Mouse (Mus musculus) limb, embryonic 14.5 days (tissue): ENCODE measurements around the gene Uri1. TPM values are rescaled to one million over a fixed set of nuclear protein-coding genes. Genes with fewer than 3 reads are reported as not detected.

ENCODE experiments used
- ATAC-seq: fragments of 200-750 bp; cut with Nextera tagmentation; 2 replicates; pipeline ENCODE4 v1.8.0; 2017; ENCODE audit warnings: low read depth, moderate number of reproducible peaks, moderate TSS enrichment; ENCODE audit not compliant: low FRiP score
- DNase-seq: peaks from one replicate; pipeline ENCODE4 v3.0.0-alpha.2; 2015; ENCODE audit warnings: low spot score
- H3K27ac ChIP-seq: fragments of 300-500 bp; sonication (generic); replicated peaks from 2 replicates; pipeline ENCODE4 v1.5.1; 2014; ENCODE audit warnings: low read depth, mild to moderate bottlenecking, low read length, moderate library complexity, mixed read lengths
- H3K27me3 ChIP-seq: fragments of 300-500 bp; sonication (generic); 2 replicates; pipeline ENCODE4 v1.6.1; 2014; ENCODE audit warnings: low read length, mixed read lengths; ENCODE audit not compliant: control insufficient read depth, insufficient read depth
- H3K36me3 ChIP-seq: fragments of 300-500 bp; sonication (generic); 2 replicates; pipeline ENCODE4 v1.6.1; 2014; ENCODE audit warnings: mild to moderate bottlenecking, low read length, moderate library complexity, mixed read lengths; ENCODE audit not compliant: control insufficient read depth, insufficient read depth
- H3K4me1 ChIP-seq: fragments of 300-500 bp; sonication (generic); 2 replicates; pipeline ENCODE4 v1.6.1; 2014; ENCODE audit warnings: antibody characterized with exemption, low read length, mixed read lengths; ENCODE audit not compliant: control insufficient read depth, insufficient read depth
- H3K4me2 ChIP-seq: fragments of 300-500 bp; sonication (generic); replicated peaks from 2 replicates; pipeline ENCODE4 v1.6.1; 2014; ENCODE audit warnings: low read depth, mild to moderate bottlenecking, low read length, moderate library complexity; ENCODE audit not compliant: severe bottlenecking
- H3K4me3 ChIP-seq: fragments of 300-500 bp; sonication (generic); replicated peaks from 2 replicates; pipeline ENCODE4 v1.5.1; 2014; ENCODE audit warnings: low read length
- H3K9ac ChIP-seq: fragments of 300-500 bp; sonication (generic); 2 replicates; pipeline ENCODE4 v1.6.1; 2014; ENCODE audit warnings: mild to moderate bottlenecking, low read depth, low read length, moderate library complexity; ENCODE audit not compliant: severe bottlenecking
- H3K9me3 ChIP-seq: fragments of 300-500 bp; sonication (generic); 2 replicates; pipeline ENCODE4 v1.6.1; 2016; ENCODE audit warnings: low read length; ENCODE audit not compliant: control insufficient read depth
- POLR2A ChIP-seq: fragments of 200-500 bp; IDR thresholded peaks from 2 replicates; pipeline ENCODE4 v1.8.0; 2012; ENCODE audit warnings: inconsistent platforms, mild to moderate bottlenecking, moderate library complexity, borderline replicate concordance; ENCODE audit not compliant: insufficient read depth, insufficient read length; ENCODE audit errors: extremely low read depth
- WGBS: fragments of 180-500 bp; shearing (Covaris S2); extraction: QIAGEN DNeasy Blood & Tissue Kit; methylation state at CpG from one replicate; pipeline ENCODE4 v1.1.7; 2014; 5-methylcytosine and 5-hydroxymethylcytosine counted together
- polyA plus RNA-seq, 2 experiments: library from polyadenylated mRNA; depleted of rRNA in 1 of 2; stranded (reverse) in 1 of 2; unstranded in 1 of 2; fragments of >200 nt; fragmentation: Nextera tagmentation in 1 of 2; extraction: Ambion mirVana in 1 of 2; gene quantifications; 2 replicates each; pipeline versions ENCODE4 v1.2.1 to v1.2.3; 2012 to 2014

The Uri1 gene
- polyA plus RNA-seq, 2 experiments, result 29.0 to 43.4 TPM

DNA sequence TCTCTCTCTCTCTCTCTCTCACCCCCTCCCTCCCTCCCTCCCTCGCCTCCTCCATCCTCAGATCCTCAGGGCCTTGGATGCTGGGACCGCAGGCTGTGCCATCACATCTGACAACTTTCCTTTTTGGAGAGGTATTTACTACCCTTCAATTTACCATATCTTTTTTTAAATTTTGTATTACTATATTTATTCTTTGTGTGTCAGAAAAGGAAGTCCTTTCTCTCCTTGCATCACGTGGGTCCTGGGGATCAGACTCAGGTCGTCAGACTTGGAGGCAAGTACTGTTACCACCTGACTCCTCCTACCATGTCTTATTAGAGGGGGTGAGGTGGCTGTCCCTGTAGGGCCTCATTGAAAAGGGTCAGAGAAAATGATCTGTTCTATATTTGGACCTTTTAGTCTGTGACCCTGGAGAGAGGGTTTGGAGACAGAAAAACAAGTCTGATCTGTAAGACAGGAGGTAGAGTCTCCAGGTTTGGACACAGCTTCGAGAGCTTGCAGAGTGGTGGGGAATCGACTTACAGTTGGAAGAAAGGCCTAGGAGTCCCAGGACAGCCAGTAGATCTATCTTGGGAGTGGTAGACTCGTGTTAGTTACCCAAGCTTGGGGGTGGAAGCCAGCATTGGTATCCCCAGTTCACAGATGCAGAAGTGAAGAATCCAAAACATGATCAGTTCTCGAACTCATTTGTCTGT lies 36.4 kb upstream of the Uri1 start:
- Histone ChIP-seq H3K4me3 (no peak overlapping the region), H3K9me3 (no peaks in the 10 kb centered on the region), H3K4me1 (peaks cover 2% of the 10 kb centered on the region; the same call in 1 of the 2 replicates), H3K27ac (no peak overlapping the region), H3K27me3 (no peaks in the 10 kb centered on the region), H3K9ac (no peak overlapping the region), H3K36me3 (no peaks in the 10 kb centered on the region), H3K4me2 (no peak overlapping the region)
- ATAC-seq (no peak), DNase-seq (no peak)
- WGBS, result 69% methylated on average over 8 of the region's 8 CpGs
- TF ChIP-seq POLR2A, result no peak

- H3K36me3 ChIP-seq, result no peaks in the 10 kb centered on the region
- no peak for DNase-seq
- no peak overlapping the region for H3K9ac ChIP-seq
- WGBS, result 57% methylated on average over 7 of the region's 7 CpGs
- H3K4me2 ChIP-seq, result no peak overlapping the region
- no peak for TF ChIP-seq POLR2A
- H3K27ac ChIP-seq, result no peak overlapping the region
- no peak overlapping the region for H3K4me3 ChIP-seq
- H3K27me3 ChIP-seq, result no peaks in the 10 kb centered on the region
- no peak for ATAC-seq
- peaks cover 2% of the 10 kb centered on the region; the same call in 1 of the 2 replicates for H3K4me1 ChIP-seq
- no peaks in the 10 kb centered on the region for H3K9me3 ChIP-seq
Measured at GRCm38 (mm10) chr7:38059096-38059495, 35.7 kb upstream of the Uri1 start.

DNA sequence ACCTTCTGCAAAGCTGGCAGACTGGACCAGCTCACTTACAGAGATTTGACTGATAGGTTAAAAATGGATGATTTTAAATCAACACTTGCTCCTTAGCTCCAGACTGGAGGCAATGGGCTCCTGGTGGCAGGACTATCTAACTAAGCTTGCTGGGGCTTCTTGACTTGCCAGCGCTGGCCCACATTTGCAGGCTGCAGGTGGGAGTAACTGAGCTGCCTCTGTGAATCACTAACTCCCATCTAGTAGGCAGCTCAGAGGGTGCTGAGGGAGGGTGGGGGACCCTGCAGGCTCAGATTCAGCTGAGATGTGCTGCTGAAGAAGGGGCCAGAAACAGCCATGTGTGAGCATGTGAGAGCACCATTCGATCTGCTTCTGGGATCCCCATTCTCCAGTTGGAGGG lies 32.6 kb upstream of the Uri1 start:
- ATAC-seq (no peak), DNase-seq (no peak)
- Histone ChIP-seq H3K4me2 (no peak overlapping the region), H3K4me3 (no peak overlapping the region), H3K36me3 (no peaks in the 10 kb centered on the region), H3K9ac (no peak overlapping the region), H3K9me3 (no peaks in the 10 kb centered on the region), H3K27me3 (no peaks in the 10 kb centered on the region), H3K27ac (no peak overlapping the region), H3K4me1 (no peaks in the 10 kb centered on the region)
- no peak for TF ChIP-seq POLR2A
- 85% methylated on average over 2 of the region's 2 CpGs for WGBS

DNA sequence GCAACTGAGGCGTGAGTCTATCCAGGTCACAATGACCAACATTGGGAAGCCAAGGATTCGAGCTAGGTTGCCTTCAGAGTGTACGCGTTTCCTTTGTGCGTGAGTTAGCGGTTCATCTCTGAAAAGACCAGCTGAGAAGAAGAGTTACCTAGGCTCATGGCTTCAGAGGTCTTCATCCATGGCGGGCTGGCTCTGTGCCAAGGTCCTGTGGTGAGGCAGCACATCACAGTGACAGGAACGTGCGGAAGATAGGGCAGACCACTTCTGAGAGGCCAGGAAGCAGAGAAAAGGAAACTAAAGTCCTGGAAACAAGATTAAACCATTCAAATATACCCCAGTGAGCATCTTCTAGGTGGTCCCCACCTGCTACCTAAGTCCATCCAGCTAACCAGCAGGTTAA lies 30.9 kb upstream of the Uri1 start:
- 89% methylated on average over 9 of the region's 9 CpGs for WGBS
- H3K4me2 ChIP-seq, result no peak overlapping the region
- no peak for TF ChIP-seq POLR2A

DNA sequence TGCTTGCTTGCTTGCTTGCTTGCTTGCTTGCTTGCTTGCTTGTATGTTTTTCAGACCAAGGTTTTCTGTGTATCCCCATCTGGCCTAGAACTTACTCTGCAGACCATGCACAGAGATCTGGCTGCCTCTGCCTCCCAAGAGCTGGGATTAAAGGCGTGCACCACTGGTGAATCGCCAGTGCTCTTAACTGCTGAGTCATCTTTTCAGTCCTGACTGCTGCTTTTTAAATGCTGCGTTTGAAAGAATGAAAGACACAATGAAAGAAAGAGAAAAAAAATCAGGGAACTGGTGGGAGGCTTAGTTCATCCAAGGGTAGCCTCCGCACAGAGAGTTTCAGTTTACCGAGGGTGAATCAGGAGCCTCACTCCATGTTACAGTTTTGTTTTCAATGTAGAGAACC lies 23.9 kb upstream of the Uri1 start:
- no peak overlapping the region for H3K4me3 ChIP-seq
- no peak for TF ChIP-seq POLR2A
- no peaks in the 10 kb centered on the region for H3K4me1 ChIP-seq
- H3K4me2 ChIP-seq, result no peak overlapping the region
- H3K36me3 ChIP-seq, result no peaks in the 10 kb centered on the region
- DNase-seq, result no peak
- 65% methylated on average over 5 of the region's 5 CpGs for WGBS
- H3K27ac ChIP-seq, result no peak overlapping the region
- ATAC-seq, result no peak
- H3K9ac ChIP-seq, result no peak overlapping the region
- H3K9me3 ChIP-seq, result no peaks in the 10 kb centered on the region
- H3K27me3 ChIP-seq, result no peaks in the 10 kb centered on the region

More for the DNA sequence above, 30.9 kb upstream of the Uri1 start:
- Histone ChIP-seq H3K4me1 (no peaks in the 10 kb centered on the region), H3K9ac (no peak overlapping the region), H3K36me3 (no peaks in the 10 kb centered on the region), H3K9me3 (no peaks in the 10 kb centered on the region), H3K27me3 (no peaks in the 10 kb centered on the region), H3K4me3 (no peak overlapping the region), H3K27ac (no peak overlapping the region)
- DNase-seq (no peak), ATAC-seq (no peak)
